Mouse (Mus musculus): ENCODE measurements around the gene Gss.
"Not testable (repeated sequence)": the region's sequence is repeated elsewhere in the genome, so short reads cannot be mapped to it uniquely, and the experiment has no call there.

Gss gene

GRCm38 (mm10) chr2:155619817-155620216 is 27.2 kb upstream of the Gss start:
- DNase-seq (ENCODE audit: inconsistent age in 2 of 2, low spot score in 1 of 2) = peak; percentile 87 to 96

- no peak for DNase-seq (ENCODE audit: inconsistent age in 2 of 2, low spot score in 1 of 2)
These were observed 24.4 kb upstream of the Gss start for GRCm38 (mm10) chr2:155616971-155617370.

GRCm38 (mm10) chr2:155613953-155614352 is 21.3 kb upstream of the Gss start:
- DNase-seq (ENCODE audit: inconsistent age in 2 of 2, low spot score in 1 of 2) = no peak

GRCm38 (mm10) chr2:155613326-155613755 is 20.7 kb upstream of the Gss start:
- DNase-seq (ENCODE audit: inconsistent age in 2 of 2, low spot score in 1 of 2) = peak; percentile 78 to 89

- no peak for DNase-seq (ENCODE audit: inconsistent age in 2 of 2, low spot score in 1 of 2)
These were observed 19.4 kb upstream of the Gss start for GRCm38 (mm10) chr2:155611834-155612550.

GRCm38 (mm10) chr2:155610978-155611377 is 18.4 kb upstream of the Gss start, which contains the start of gene Myh7b:
Gene Myh7b (plus strand): TSS chr2:155611212.
- DNase-seq (ENCODE audit: inconsistent age in 2 of 2, low spot score in 1 of 2) = no peak

GRCm38 (mm10) chr2:155606360-155606759 is 13.8 kb upstream of the Gss start:
- no peak for DNase-seq (ENCODE audit: inconsistent age in 2 of 2, low spot score in 1 of 2)

- DNase-seq (ENCODE audit: inconsistent age in 2 of 2, low spot score in 1 of 2) = not testable (repeated sequence)
These were observed 12.6 kb upstream of the Gss start for GRCm38 (mm10) chr2:155605236-155605589.

- no peak for DNase-seq (ENCODE audit: inconsistent age in 2 of 2, low spot score in 1 of 2)
These were observed 12.1 kb upstream of the Gss start for GRCm38 (mm10) chr2:155604560-155605235.

GRCm38 (mm10) chr2:155603707-155604106 is 11.1 kb upstream of the Gss start:
- DNase-seq (ENCODE audit: inconsistent age in 2 of 2, low spot score in 1 of 2) = no peak

GRCm38 (mm10) chr2:155595516-155595915 is 2.9 kb upstream of the Gss start:
- no peak for DNase-seq (ENCODE audit: inconsistent age in 2 of 2, low spot score in 1 of 2)

- DNase-seq (ENCODE audit: inconsistent age in 2 of 2, low spot score in 1 of 2) = no peak
These were observed 259 bp upstream of the Gss start for GRCm38 (mm10) chr2:155592854-155593283.

GRCm38 (mm10) chr2:155591676-155592075 is 934 bp downstream of the Gss start:
- no peak for DNase-seq (ENCODE audit: inconsistent age in 2 of 2, low spot score in 1 of 2)

GRCm38 (mm10) chr2:155590876-155591275 is 1.7 kb downstream of the Gss start:
- no peak for DNase-seq (ENCODE audit: inconsistent age in 2 of 2, low spot score in 1 of 2)

GRCm38 (mm10) chr2:155589521-155589920 is 3.1 kb downstream of the Gss start:
- DNase-seq (ENCODE audit: inconsistent age in 2 of 2, low spot score in 1 of 2) = peak in 1 of 2 experiments; percentile 39

- no peak for DNase-seq (ENCODE audit: inconsistent age in 2 of 2, low spot score in 1 of 2)
These were observed 4.5 kb downstream of the Gss start for GRCm38 (mm10) chr2:155588136-155588535.

- peak; percentile 34 to 81 for DNase-seq (ENCODE audit: inconsistent age in 2 of 2, low spot score in 1 of 2)
These were observed 7.1 kb downstream of the Gss start for GRCm38 (mm10) chr2:155585486-155585885.

- no peak for DNase-seq (ENCODE audit: inconsistent age in 2 of 2, low spot score in 1 of 2)
These were observed 7.5 kb downstream of the Gss start for GRCm38 (mm10) chr2:155585082-155585481.

- DNase-seq (ENCODE audit: inconsistent age in 2 of 2, low spot score in 1 of 2) = peak; percentile 56 to 87
These were observed 8.6 kb downstream of the Gss start for GRCm38 (mm10) chr2:155583927-155584530.

GRCm38 (mm10) chr2:155582996-155583395 is 9.6 kb downstream of the Gss start:
- no peak for DNase-seq (ENCODE audit: inconsistent age in 2 of 2, low spot score in 1 of 2)

- DNase-seq (ENCODE audit: inconsistent age in 2 of 2, low spot score in 1 of 2) = peak in 1 of 2 experiments; percentile 50
These were observed 10.1 kb downstream of the Gss start for GRCm38 (mm10) chr2:155582384-155582995.

GRCm38 (mm10) chr2:155580331-155580730 is 12.3 kb downstream of the Gss start:
- DNase-seq (ENCODE audit: inconsistent age in 2 of 2, low spot score in 1 of 2) = no peak

All from adrenal gland, adult (tissue).